ENCODE assay signal across 9 mouse cellular contexts in genomic region chr3:113656940-113657339, GRCm38 (mm10). TPM values are rescaled to one million over a fixed set of nuclear protein-coding genes. Genes with fewer than 3 reads are reported as not detected.
A peak's percentile ranks its signal among the peaks of the same experiment; 100 is the strongest.
DNase-seq lines count a peak whose midpoint lies in the region; ATAC-seq and TF ChIP-seq lines count a peak whose summit lies in the region.
"Had no signal": no experiment of that assay in that cellular context is flagged by ENCODE, and none has a peak within 500 bp of the region (broad histone marks: within the 10 kb centered on the region; RNA-seq: fewer than 3 reads in every experiment).

No protein-coding gene starts in this region.

- peak; percentile 6 for DNase-seq in gastrocnemius, postnatal 10 days
- no peak for DNase-seq in gastrocnemius, postnatal 25 days
- peak; percentile 52 for DNase-seq in CH12.LX (ENCODE audit: extremely low read depth)
- DNase-seq in hindbrain, embryonic 14.5 days (ENCODE audit: low spot score) = no peak
- DNase-seq in lung, postnatal 36 days = peak; percentile 5
- peak; percentile 45 for DNase-seq in testis, postnatal 10 days (ENCODE audit: low spot score)
- no peak for DNase-seq in frontal cortex, postnatal 14 days (ENCODE audit: low spot score in 2 of 2)

- peak; percentile 44 for TF ChIP-seq RAD21 in CH12.LX (IDR thresholded peaks at IDR 0.05; ENCODE audit: low read depth, low read length)

- H3K36me3 ChIP-seq in CH12.LX (replicated peaks in 1 of 2; ENCODE audit: control insufficient read depth in 1 of 2, insufficient read depth in 1 of 2, low read length in 1 of 2) = no peaks in the 10 kb centered on the region
- H3K36me3 ChIP-seq in hindbrain, embryonic 14.5 days (replicated peaks; ENCODE audit: control insufficient read depth, insufficient read depth) = no peaks in the 10 kb centered on the region

- 62% methylated on average over 2 of the region's 2 CpGs for WGBS in hindbrain, embryonic 14.5 days

- peaks cover 0 to 3% of the 10 kb centered on the region in 2 experiments; a peak in 1 of 4 replicates for H3K4me1 ChIP-seq in CH12.LX (ENCODE audit: control insufficient read depth in 1 of 2, insufficient read depth in 2 of 2)
- no peaks in the 10 kb centered on the region for H3K4me1 ChIP-seq in hindbrain, embryonic 14.5 days (replicated peaks; ENCODE audit: control insufficient read depth, insufficient read depth, low read length)

- H3K4me2 ChIP-seq in CH12.LX (ENCODE audit: insufficient read depth, low read depth, poor library complexity, severe bottlenecking) = no peak overlapping the region
- H3K4me2 ChIP-seq in hindbrain, embryonic 14.5 days (replicated peaks) = no peak overlapping the region

- peak; percentile 57 to 81 for TF ChIP-seq CTCF in CH12.LX (conservative IDR thresholded peaks at IDR 0.05 in 1 of 2, IDR thresholded peaks at IDR 0.05 in 1 of 2; ENCODE audit: low read depth in 2 of 2, low read length in 2 of 2)

- ATAC-seq in common myeloid progenitor, adult 5-6 weeks (replicated peaks; ENCODE audit: low read depth, poor library complexity, severe bottlenecking) = peak; percentile 97
- ATAC-seq in hindbrain, embryonic 14.5 days (ENCODE audit: low FRiP score) = peak; percentile 73; the same call in 1 of the 2 replicates

- H3K27ac ChIP-seq in CH12.LX (ENCODE audit: insufficient read depth, low read depth) = no peak overlapping the region
- no peak overlapping the region for H3K27ac ChIP-seq in hindbrain, embryonic 14.5 days

- dilution Hi-C loops in CH12.LX (cut with MboI; ENCODE audit: extremely low pct_ligation_motif_present, extremely low pct_unique_long_range_greater_than_20kb, low sequenced_read_pairs) = no loop called here

- no peak for TF ChIP-seq POLR2A in CH12.LX (IDR thresholded peaks at IDR 0.05; ENCODE audit: low read depth, low read length)

- no peak overlapping the region for H3K4me3 ChIP-seq in CH12.LX (replicated peaks in 1 of 3; ENCODE audit: low read depth in 2 of 3, low read length in 2 of 3, poor library complexity in 1 of 3)
- no peak overlapping the region for H3K4me3 ChIP-seq in hindbrain, embryonic 14.5 days (replicated peaks; ENCODE audit: low read length)
- H3K4me3 ChIP-seq: megakaryocyte, embryonic 14.5 days had no signal

- in situ Hi-C loops in CH12.LX (cut with MboI; ENCODE audit: low pct_ligation_motif_present, low pct_unique_long_range_greater_than_20kb, low sequenced_read_pairs) = no loop called here

- no peaks in the 10 kb centered on the region for H3K27me3 ChIP-seq in CH12.LX (replicated peaks)
- no peaks in the 10 kb centered on the region for H3K27me3 ChIP-seq in hindbrain, embryonic 14.5 days (ENCODE audit: control insufficient read depth, insufficient read depth, low read length)
- H3K27me3 ChIP-seq: megakaryocyte, embryonic 14.5 days had no signal

- no peak for TF ChIP-seq EP300 in CH12.LX (IDR thresholded peaks at IDR 0.05; ENCODE audit: low read length)

- H3K9ac ChIP-seq in CH12.LX (ENCODE audit: insufficient read depth, low read depth) = no peak overlapping the region
- no peak overlapping the region for H3K9ac ChIP-seq in hindbrain, embryonic 14.5 days

- H3K79me2 ChIP-seq in CH12.LX (replicated peaks; ENCODE audit: control insufficient read depth, extremely low read depth, insufficient read depth, poor library complexity, severe bottlenecking) = no peaks in the 10 kb centered on the region

- no peaks in the 10 kb centered on the region for H3K9me3 ChIP-seq in CH12.LX (replicated peaks; ENCODE audit: low read length)
- H3K9me3 ChIP-seq in hindbrain, embryonic 14.5 days (ENCODE audit: control insufficient read depth, low read length) = no peaks in the 10 kb centered on the region

TF ChIP-seq in CH12.LX, 34 proteins besides CTCF, POLR2A, EP300 and RAD21:
- TF ChIP-seq CHD1 (IDR thresholded peaks at IDR 0.05; ENCODE audit: low read depth, low read length) = no peak
- TF ChIP-seq SMC3 (IDR thresholded peaks at IDR 0.05; ENCODE audit: low read depth, low read length) = peak; percentile 73

RNA-seq across cellular contexts. Expression of gene Rnpc3, which starts 27.0 kb away (rescaled TPM):
- 10 to 100 TPM in 1 of 2 experiments, 1 to 10 TPM in 1; 8.1 to 10.5 TPM for total RNA-seq in gastrocnemius, postnatal 10 days (2021)
- total RNA-seq in gastrocnemius, postnatal 25 days (2021) = 1 to 10 TPM; 6.9 to 7.0 TPM
- total RNA-seq in CH12.LX (2012; rRNA removed) = 10.3 and 12.2 TPM in 2 replicates
- 18.0 and 27.6 TPM in 2 replicates for total RNA-seq in CH12.LX (2014; rRNA removed)
- polyA plus RNA-seq in CH12.LX (2012; ENCODE audit: insufficient read length, low read depth) = 21.5 and 24.2 TPM in 2 replicates
- total RNA-seq in common myeloid progenitor, adult 5-6 weeks (2017) = 59.1 and 69.9 TPM in 2 replicates
- 57.4 and 59.1 TPM in 2 replicates for polyA plus RNA-seq in hindbrain, embryonic 14.5 days (2014; fragmentation: Nextera tagmentation; extraction: Ambion mirVana)

RNA-seq across cellular contexts. Expression of gene Amy1, which starts 50.4 kb away (rescaled TPM):
- under 1 TPM; 0.72 to 0.85 TPM for total RNA-seq in gastrocnemius, postnatal 10 days (2021)
- total RNA-seq in gastrocnemius, postnatal 25 days (2021) = 1 to 10 TPM; 2.4 to 8.1 TPM
- total RNA-seq in CH12.LX (2012; rRNA removed) (0.17 TPM in 2 replicates), CH12.LX (2014; rRNA removed) (0.71 and 2.0 TPM in 2 replicates)
- 0.67 and 2.1 TPM in 2 replicates for polyA plus RNA-seq in CH12.LX (2012; ENCODE audit: insufficient read length, low read depth)
- total RNA-seq in common myeloid progenitor, adult 5-6 weeks (2017) = 2.2 and 4.5 TPM in 2 replicates
- polyA plus RNA-seq in hindbrain, embryonic 14.5 days (2014; fragmentation: Nextera tagmentation; extraction: Ambion mirVana) = 29.6 and 34.8 TPM in 2 replicates

Comparison
In these comparisons a context has a peak if more than half of its experiments do, and no peak if none do; other contexts are left out.
1. DNase-seq: peak in gastrocnemius, postnatal 10 days (single experiment), CH12.LX (single experiment), lung, postnatal 36 days (single experiment) and testis, postnatal 10 days (single experiment); none in gastrocnemius, postnatal 25 days (single experiment), hindbrain, embryonic 14.5 days (single experiment) and frontal cortex, postnatal 14 days (0 of 2).